Mouse (Mus musculus) hindbrain, embryonic 14.5 days (tissue): ENCODE measurements around the gene Brf1. TPM values are rescaled to one million over a fixed set of nuclear protein-coding genes. Genes with fewer than 3 reads are reported as not detected.

Experiments
- ATAC-seq: fragments of 200-750 bp; cut with Nextera tagmentation; 2 replicates; pipeline ENCODE4 v1.8.0; 2017; ENCODE audit warnings: moderate number of reproducible peaks, mild to moderate bottlenecking, moderate TSS enrichment, moderate library complexity; ENCODE audit not compliant: low FRiP score
- DNase-seq: peaks from one replicate; pipeline ENCODE4 v3.0.0-alpha.2; 2015; ENCODE audit warnings: low spot score
- H3K27ac ChIP-seq: fragments of 300-500 bp; sonication (generic); 2 replicates; pipeline ENCODE4 v1.5.1; 2014; ENCODE audit warnings: mild to moderate bottlenecking, moderate library complexity
- H3K27me3 ChIP-seq: fragments of 300-500 bp; sonication (generic); 2 replicates; pipeline ENCODE4 v1.6.1; 2014; ENCODE audit warnings: mild to moderate bottlenecking, low read length, mixed read lengths; ENCODE audit not compliant: control insufficient read depth, insufficient read depth
- H3K36me3 ChIP-seq: fragments of 300-500 bp; sonication (generic); replicated peaks from 2 replicates; pipeline ENCODE4 v1.6.1; 2014; ENCODE audit not compliant: control insufficient read depth, insufficient read depth
- H3K4me1 ChIP-seq: fragments of 300-500 bp; sonication (generic); replicated peaks from 2 replicates; pipeline ENCODE4 v1.6.1; 2014; ENCODE audit warnings: antibody characterized with exemption, low read length, mixed read lengths; ENCODE audit not compliant: control insufficient read depth, insufficient read depth
- H3K4me2 ChIP-seq: fragments of 300-500 bp; sonication (generic); replicated peaks from 2 replicates; pipeline ENCODE4 v1.6.1; 2014; ENCODE audit warnings: mild to moderate bottlenecking, moderate library complexity
- H3K4me3 ChIP-seq: fragments of 300-500 bp; sonication (generic); replicated peaks from 2 replicates; pipeline ENCODE4 v1.5.1; 2014; ENCODE audit warnings: mild to moderate bottlenecking, low read length
- H3K9ac ChIP-seq: fragments of 300-500 bp; sonication (generic); 2 replicates; pipeline ENCODE4 v1.6.1; 2014
- H3K9me3 ChIP-seq: fragments of 300-500 bp; sonication (generic); 2 replicates; pipeline ENCODE4 v1.6.1; 2016; ENCODE audit warnings: low read length; ENCODE audit not compliant: control insufficient read depth
- WGBS: fragments of 180-500 bp; shearing (Covaris S2); extraction: QIAGEN DNeasy Blood & Tissue Kit; methylation state at CpG from one replicate; pipeline ENCODE4 v1.1.7; 2014; 5-methylcytosine and 5-hydroxymethylcytosine counted together
- polyA plus RNA-seq: library from polyadenylated mRNA; unstranded; fragments of >200 nt; fragmentation: Nextera tagmentation; extraction: Ambion mirVana; gene quantifications from 2 replicates; pipeline ENCODE4 v1.2.1, GENCODE M21; 2014

Brf1 gene
- polyA plus RNA-seq, 1 experiment from 2014 or later, result 46.3 TPM

- Histone ChIP-seq H3K27me3 (no peaks in the 10 kb centered on the region), H3K36me3 (peaks cover 14% of the 10 kb centered on the region; the same call in 1 of the 2 replicates), H3K9me3 (no peaks in the 10 kb centered on the region), H3K4me2 (no peak overlapping the region), H3K4me1 (peaks cover 18% of the 10 kb centered on the region), H3K9ac (no peak overlapping the region), H3K27ac (no peak overlapping the region), H3K4me3 (no peak overlapping the region)
- ATAC-seq (no peak), DNase-seq (no peak)
- 96% methylated on average over 1 of the region's 1 CpGs for WGBS
Observed at GRCm38 (mm10) chr12:113026557-113026956, 26.1 kb upstream of the Brf1 start.

- Histone ChIP-seq H3K36me3 (peaks cover 22% of the 10 kb centered on the region), H3K4me3 (no peak overlapping the region), H3K27me3 (no peaks in the 10 kb centered on the region), H3K4me2 (no peak overlapping the region), H3K9ac (no peak overlapping the region), H3K27ac (no peak overlapping the region), H3K9me3 (no peaks in the 10 kb centered on the region), H3K4me1 (peaks cover 6% of the 10 kb centered on the region)
- DNase-seq (no peak), ATAC-seq (no peak)
- 85% methylated on average over 4 of the region's 4 CpGs for WGBS
Observed at GRCm38 (mm10) chr12:113023082-113023481, 22.6 kb upstream of the Brf1 start.

- H3K27me3 ChIP-seq, result no peaks in the 10 kb centered on the region
- ATAC-seq, result no peak
- H3K9me3 ChIP-seq, result no peaks in the 10 kb centered on the region
- H3K4me3 ChIP-seq, result no peak overlapping the region
- no peak overlapping the region for H3K4me2 ChIP-seq
- peaks cover 19% of the 10 kb centered on the region for H3K36me3 ChIP-seq
- no peak for DNase-seq
- peaks cover 6% of the 10 kb centered on the region; the same call in 1 of the 2 replicates for H3K4me1 ChIP-seq
- H3K27ac ChIP-seq, result no peak overlapping the region
- no peak overlapping the region for H3K9ac ChIP-seq
Observed at GRCm38 (mm10) chr12:113021488-113021887, 21.0 kb upstream of the Brf1 start.

GRCm38 (mm10) chr12:113018763-113019162, 18.3 kb upstream of the Brf1 start:
- WGBS, result 91% methylated on average over 4 of the region's 4 CpGs
- H3K36me3 ChIP-seq, result peaks cover 18% of the 10 kb centered on the region
- no peak overlapping the region for H3K4me2 ChIP-seq
- no peak for ATAC-seq
- peaks cover 22% of the 10 kb centered on the region for H3K4me1 ChIP-seq
- H3K27me3 ChIP-seq, result no peaks in the 10 kb centered on the region
- H3K4me3 ChIP-seq, result no peak overlapping the region
- H3K9ac ChIP-seq, result no peak overlapping the region
- H3K9me3 ChIP-seq, result no peaks in the 10 kb centered on the region
- no peak for DNase-seq
- H3K27ac ChIP-seq, result no peak overlapping the region

GRCm38 (mm10) chr12:113017429-113017984, 17.0 kb upstream of the Brf1 start:
- no peak for DNase-seq

GRCm38 (mm10) chr12:113016976-113017375, 16.5 kb upstream of the Brf1 start:
- ATAC-seq (no peak), DNase-seq (no peak)
- H3K9me3 ChIP-seq, result no peaks in the 10 kb centered on the region
- no peaks in the 10 kb centered on the region for H3K27me3 ChIP-seq
- H3K36me3 ChIP-seq, result peaks cover 8% of the 10 kb centered on the region
- 77% methylated on average over 8 of the region's 8 CpGs for WGBS
- peak overlapping the region; percentile 31; the same call in 1 of the 2 replicates for H3K4me2 ChIP-seq
- peak overlapping the region; percentile 34; the same call in 1 of the 2 replicates for H3K9ac ChIP-seq
- H3K4me1 ChIP-seq, result peaks cover 28% of the 10 kb centered on the region
- H3K27ac ChIP-seq, result no peak overlapping the region
- peak overlapping the region; percentile 4; the same call in 1 of the 2 replicates for H3K4me3 ChIP-seq

More at GRCm38 (mm10) chr12:113017429-113017984, 17.0 kb upstream of the Brf1 start:
- Histone ChIP-seq H3K4me2 (no peak overlapping the region), H3K4me3 (no peak overlapping the region), H3K36me3 (peaks cover 8% of the 10 kb centered on the region), H3K27me3 (no peaks in the 10 kb centered on the region), H3K4me1 (peaks cover 28% of the 10 kb centered on the region), H3K9me3 (no peaks in the 10 kb centered on the region), H3K9ac (no peak overlapping the region), H3K27ac (no peak overlapping the region)
- ATAC-seq, result no peak
- 84% methylated on average over 9 of the region's 9 CpGs for WGBS

GRCm38 (mm10) chr12:113015956-113016355, 15.5 kb upstream of the Brf1 start:
- ATAC-seq (no peak), DNase-seq (no peak)
- Histone ChIP-seq H3K9me3 (no peaks in the 10 kb centered on the region), H3K27ac (no peak overlapping the region), H3K4me2 (peak overlapping the region; percentile 93), H3K4me1 (peaks cover 28% of the 10 kb centered on the region), H3K4me3 (peak overlapping the region; percentile 99), H3K27me3 (no peaks in the 10 kb centered on the region), H3K9ac (peak overlapping the region; percentile 96), H3K36me3 (peaks cover 6% of the 10 kb centered on the region)
- 76% methylated on average over 4 of the region's 4 CpGs for WGBS

- Histone ChIP-seq H3K9me3 (no peaks in the 10 kb centered on the region), H3K4me1 (peaks cover 28% of the 10 kb centered on the region), H3K27ac (peak overlapping the region; percentile 84), H3K27me3 (no peaks in the 10 kb centered on the region), H3K4me2 (peak overlapping the region; percentile 93), H3K4me3 (peak overlapping the region; percentile 99), H3K9ac (peak overlapping the region; percentile 96), H3K36me3 (no peaks in the 10 kb centered on the region)
- under 1% methylated on average over 61 of the region's 64 CpGs for WGBS
- ATAC-seq, result peak; percentile 25
- no peak for DNase-seq
Observed at GRCm38 (mm10) chr12:113014561-113015556, 14.4 kb upstream of the Brf1 start.
